Mouse (Mus musculus) lung, adult 2 months (tissue): ENCODE measurements around the gene Cyb5b. TPM values are rescaled to one million over a fixed set of nuclear protein-coding genes. Genes with fewer than 3 reads are reported as not detected.

Experiments
- DNase-seq: peaks from one replicate; pipeline ENCODE4 v3.0.0; 2022
- H3K4me1 ChIP-seq: fragments of 200-500 bp; 2 replicates; pipeline ENCODE4 v1.6.1; 2011; ENCODE audit warnings: low read length; ENCODE audit not compliant: control insufficient read depth, insufficient read depth
- H3K4me3 ChIP-seq: fragments of 200-500 bp; replicated peaks from 2 replicates; pipeline ENCODE3; 2011; ENCODE audit warnings: low read depth, mild to moderate bottlenecking, control low read depth, low read length; ENCODE audit errors: extremely low read depth
- CTCF ChIP-seq: fragments of 200-500 bp; IDR thresholded peaks from 2 replicates; pipeline ENCODE4 v1.5.1; 2011; ENCODE audit warnings: mild to moderate bottlenecking, low read length, control low read depth; ENCODE audit not compliant: insufficient read depth
- POLR2A ChIP-seq: fragments of 200-500 bp; IDR thresholded peaks from 2 replicates; pipeline ENCODE4 v1.6.1; 2011; ENCODE audit warnings: low read depth, mild to moderate bottlenecking, control low read depth, low read length, borderline replicate concordance; ENCODE audit errors: extremely low read depth
- WGBS: fragments of 180-500 bp; shearing (Covaris S2); methylation state at CpG from one replicate; pipeline ENCODE4 v1.1.7; 2018; 5-methylcytosine and 5-hydroxymethylcytosine counted together
- polyA plus RNA-seq: library from polyadenylated mRNA; depleted of rRNA; stranded (reverse); fragments of >200 nt; gene quantifications from 2 replicates; pipeline ENCODE4 v1.2.3, GENCODE M21; 2012; rRNA removed

Gene Cyb5b
- polyA plus RNA-seq, 1 experiment: 97.9 TPM

DNA sequence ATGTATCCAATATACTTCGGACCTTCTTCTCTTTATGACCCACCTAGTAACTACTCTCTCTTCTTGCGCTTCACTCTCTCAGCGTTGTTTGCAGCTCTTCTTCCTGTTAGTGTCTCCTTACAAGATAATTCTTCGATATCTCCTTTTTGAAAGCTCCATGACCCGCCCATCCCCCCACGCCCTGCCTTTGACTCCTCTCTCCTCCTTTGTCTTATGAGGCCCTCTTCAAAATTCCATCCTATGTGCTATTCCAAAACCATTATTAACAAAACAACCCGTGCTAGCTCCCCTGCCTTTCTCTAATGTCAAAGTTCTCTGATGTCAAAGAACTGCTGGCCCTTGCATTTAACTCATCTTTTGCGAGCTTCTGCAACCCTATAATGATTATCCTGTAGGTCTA is 67.7 kb downstream of the Cyb5b start:
- Histone ChIP-seq H3K4me3 (no peak overlapping the region), H3K4me1 (no peaks in the 10 kb centered on the region)
- 79% methylated on average over 8 of the region's 8 CpGs for WGBS
- TF ChIP-seq CTCF (no peak), POLR2A (no peak)
- DNase-seq: no peak

DNA sequence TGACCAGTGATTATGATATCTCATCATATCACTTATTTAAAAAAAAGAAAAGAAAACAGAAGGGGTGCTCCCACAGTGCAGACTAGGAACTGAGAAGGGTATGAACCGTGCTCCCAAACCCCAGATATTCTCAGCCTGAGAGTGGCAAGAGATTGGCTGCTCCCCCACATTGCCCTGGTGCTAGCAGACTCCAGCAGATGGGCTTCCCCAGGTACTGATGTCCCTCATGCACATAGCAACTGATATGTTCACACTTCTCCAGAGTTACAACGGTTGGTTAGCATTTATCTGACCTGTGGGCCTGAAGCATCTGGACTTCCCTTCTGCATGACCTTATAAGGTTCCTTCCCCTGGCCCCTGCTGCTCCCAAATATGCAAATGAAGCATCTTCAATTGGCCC is 68.6 kb downstream of the Cyb5b start:
- no peak overlapping the region for H3K4me3 ChIP-seq
- no peaks in the 10 kb centered on the region for H3K4me1 ChIP-seq
- TF ChIP-seq POLR2A (no peak), CTCF (no peak)
- no peak for DNase-seq
- 72% methylated on average over 2 of the region's 2 CpGs for WGBS

DNA sequence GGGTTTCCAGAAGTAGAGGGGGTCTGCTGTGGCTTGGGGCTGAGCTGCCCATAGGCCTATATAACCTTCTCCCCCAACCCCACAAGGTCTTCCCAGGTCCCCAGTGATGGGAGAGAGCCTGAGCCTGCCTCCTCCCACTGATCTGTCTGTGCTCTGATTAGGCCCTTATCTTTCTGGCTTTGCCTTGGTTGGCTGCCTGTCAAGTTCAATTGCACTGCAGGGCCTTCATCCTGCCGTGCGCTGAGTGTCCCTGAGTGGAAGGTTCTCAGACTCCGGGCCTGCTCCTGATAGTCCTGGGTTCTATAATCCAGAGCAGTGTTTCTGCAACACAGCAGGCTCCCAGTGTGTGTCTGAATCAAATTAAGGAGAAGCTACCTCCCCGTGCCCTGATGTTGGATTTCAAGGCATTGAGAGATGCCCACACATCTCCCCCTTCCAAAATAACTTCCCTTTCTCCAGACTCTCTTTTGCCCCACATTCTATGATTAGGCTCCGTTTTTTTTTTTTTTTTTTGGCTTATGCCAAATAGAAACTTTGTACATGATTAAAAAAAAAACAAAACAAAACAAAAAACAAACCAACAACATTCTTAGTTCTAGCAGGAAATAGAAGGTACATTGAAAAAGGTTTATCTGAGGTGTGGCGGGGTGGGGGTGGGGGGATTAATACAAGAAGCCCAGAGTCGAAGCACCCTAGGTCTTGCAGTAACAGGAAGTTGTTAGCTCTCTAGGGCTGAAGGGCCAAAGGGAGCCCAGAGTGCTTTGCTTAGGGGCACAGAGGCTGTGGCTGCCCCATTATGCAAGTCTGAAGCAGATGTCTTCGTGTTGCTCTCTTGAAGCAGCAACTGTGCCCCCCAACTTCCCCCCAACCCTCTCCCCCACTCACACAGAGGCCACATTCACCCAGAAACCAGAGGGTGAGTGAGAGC is 71.7 kb downstream of the Cyb5b start:
- TF ChIP-seq POLR2A (no peak), CTCF (no peak)
- 36% methylated on average over 8 of the region's 8 CpGs for WGBS
- Histone ChIP-seq H3K4me3 (no peak overlapping the region), H3K4me1 (no peaks in the 10 kb centered on the region)
- DNase-seq: no peak

DNA sequence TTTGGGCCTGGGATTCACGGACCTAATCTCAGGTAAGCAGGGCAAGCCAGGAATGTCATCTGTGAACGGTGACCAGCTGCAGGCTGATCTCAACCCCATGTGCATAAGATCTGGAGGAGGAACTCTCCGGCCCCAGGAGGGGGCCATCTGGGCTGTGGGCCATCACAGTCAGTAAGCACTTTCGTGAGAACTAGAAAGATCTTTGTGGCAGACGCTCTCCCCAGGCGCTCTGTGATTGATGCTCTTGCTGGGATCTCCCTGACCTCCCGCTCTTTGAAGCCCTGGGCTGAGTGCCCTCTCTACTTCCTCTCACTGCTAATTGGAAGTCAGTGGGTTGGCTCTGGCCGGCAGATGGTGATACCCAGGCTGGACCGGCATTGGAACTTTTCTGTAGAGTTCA is 75.7 kb downstream of the Cyb5b start:
- TF ChIP-seq CTCF (no peak), POLR2A (no peak)
- Histone ChIP-seq H3K4me1 (no peaks in the 10 kb centered on the region), H3K4me3 (no peak overlapping the region)
- no peak for DNase-seq
- 34% methylated on average over 9 of the region's 9 CpGs for WGBS

- no peak for TF ChIP-seq CTCF
- TF ChIP-seq POLR2A: no peak
- WGBS: 63% methylated on average over 11 of the region's 11 CpGs
- H3K4me3 ChIP-seq: no peak overlapping the region
- DNase-seq: no peak
- H3K4me1 ChIP-seq: no peaks in the 10 kb centered on the region
Observed at GRCm38 (mm10) chr8:107227011-107227626, 76.7 kb downstream of the Cyb5b start.

DNA sequence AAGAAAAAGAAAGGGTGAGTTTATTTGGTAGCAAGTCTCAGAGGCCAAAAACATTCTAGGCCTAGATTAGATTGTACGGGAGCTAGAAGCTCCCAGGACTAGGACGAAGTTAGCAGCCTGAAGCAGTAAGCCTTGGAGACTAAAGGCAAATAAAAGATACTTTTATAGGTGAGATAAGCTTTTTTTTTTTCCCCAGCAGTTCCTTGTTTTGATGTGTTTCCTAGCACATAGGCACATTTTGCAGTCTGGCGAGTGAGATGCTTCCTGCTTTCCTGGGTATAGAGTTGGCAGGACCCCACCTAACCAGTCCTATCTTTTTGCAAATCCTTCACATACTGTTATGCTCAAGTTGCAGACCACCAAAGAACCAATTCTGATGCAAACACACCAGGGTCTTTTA is 82.8 kb downstream of the Cyb5b start:
- no peak overlapping the region for H3K4me3 ChIP-seq
- H3K4me1 ChIP-seq: no peaks in the 10 kb centered on the region
- WGBS: 85% methylated on average over 3 of the region's 3 CpGs
- no peak for DNase-seq
- TF ChIP-seq POLR2A (no peak), CTCF (no peak)

DNA sequence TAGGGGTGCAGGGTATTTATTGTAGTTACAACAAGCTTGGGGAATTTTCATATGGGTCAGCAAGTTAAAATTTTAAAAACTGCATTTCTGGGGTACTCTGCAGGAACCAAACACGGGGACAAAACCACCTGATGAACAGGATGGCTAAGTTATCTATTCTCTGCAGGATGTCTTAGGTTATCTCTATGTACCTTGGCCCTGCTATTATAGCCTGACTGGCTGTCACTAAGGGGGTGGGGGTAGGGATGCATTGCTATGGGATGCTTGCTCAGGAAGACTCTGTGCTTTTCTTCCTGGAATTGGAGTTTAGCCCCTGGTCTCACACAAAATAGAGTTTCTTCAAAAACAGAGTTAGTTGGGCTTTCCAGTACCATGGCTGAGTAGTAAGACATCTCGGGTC is 83.3 kb downstream of the Cyb5b start:
- 78% methylated on average over 2 of the region's 2 CpGs for WGBS
- no peak for DNase-seq
- Histone ChIP-seq H3K4me3 (no peak overlapping the region), H3K4me1 (no peaks in the 10 kb centered on the region)
- TF ChIP-seq CTCF: no peak

Other genes starting within 250 kb of the Cyb5b start
- 9.9 and 12.1 TPM in 2 replicates for gene Sntb2, start 214.9 kb upstream of the Cyb5b start, polyA plus RNA-seq
- gene Vps4a, start 119.4 kb upstream of the Cyb5b start, polyA plus RNA-seq: 19.6 and 27.8 TPM in 2 replicates
- 30.2 and 54.6 TPM in 2 replicates for gene Pdf, start 102.0 kb upstream of the Cyb5b start, polyA plus RNA-seq
- 24.7 and 31.6 TPM in 2 replicates for gene Cog8, start 94.0 kb upstream of the Cyb5b start, polyA plus RNA-seq
- 20.3 and 26.0 TPM in 2 replicates for gene Nip7, start 93.8 kb upstream of the Cyb5b start, polyA plus RNA-seq
- gene Tmed6, start 85.0 kb upstream of the Cyb5b start, polyA plus RNA-seq: 0.65 and 0.99 TPM in 2 replicates
- 9.5 and 13.5 TPM in 2 replicates for gene Terf2, start 54.1 kb upstream of the Cyb5b start, polyA plus RNA-seq
- 21.0 and 31.2 TPM in 2 replicates for gene Nfat5, start 142.8 kb downstream of the Cyb5b start, polyA plus RNA-seq